Mouse (Mus musculus): ENCODE results near the gene Nfyc. TPM values are rescaled to one million over a fixed set of nuclear protein-coding genes. Genes with fewer than 3 reads are reported as not detected.

Nfyc gene
- polyA plus RNA-seq, 1 experiment from 2014 or later = 106 TPM

DNA sequence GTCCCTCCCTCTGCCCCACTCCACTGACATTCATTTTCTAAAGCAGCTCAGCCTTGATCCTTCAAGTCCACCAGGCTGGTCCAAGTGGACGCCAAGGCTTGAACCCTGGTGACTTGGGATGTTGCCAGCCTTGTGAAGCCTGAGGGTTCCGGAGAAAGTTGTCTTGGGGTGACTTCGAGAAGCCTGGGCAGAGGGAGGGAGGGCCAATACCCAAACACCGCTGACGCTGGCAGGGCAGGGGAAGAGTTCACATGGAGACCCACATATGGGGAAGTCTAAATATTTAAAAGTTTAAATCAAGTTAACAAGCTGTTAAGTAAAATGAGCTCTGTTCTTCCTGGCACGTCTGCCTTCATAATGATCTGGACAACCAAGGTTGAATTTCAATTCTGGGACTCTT lies 98.6 kb downstream of the Nfyc start:
- H3K36me3 ChIP-seq (ENCODE audit: control insufficient read depth, insufficient read depth, low read length) = no peaks in the 10 kb centered on the region
- no peak overlapping the region for H3K4me2 ChIP-seq (ENCODE audit: low read depth, low read length)
- no peak overlapping the region for H3K27ac ChIP-seq (ENCODE audit: low read depth, low read length)
- 86% methylated on average over 6 of the region's 6 CpGs for WGBS
- no peaks in the 10 kb centered on the region for H3K27me3 ChIP-seq (ENCODE audit: control insufficient read depth, insufficient read depth, low read length)
- H3K4me1 ChIP-seq (ENCODE audit: control insufficient read depth, insufficient read depth, low read length) = peaks cover 11% of the 10 kb centered on the region; the same call in 1 of the 2 replicates
- no peak overlapping the region for H3K9ac ChIP-seq (replicated peaks; ENCODE audit: low read depth, low read length)
- no peak for ATAC-seq (ENCODE audit: low read depth)
- no peak overlapping the region for H3K4me3 ChIP-seq (ENCODE audit: low read depth, low read length)
- no peaks in the 10 kb centered on the region for H3K9me3 ChIP-seq (ENCODE audit: control insufficient read depth, low read length)

DNA sequence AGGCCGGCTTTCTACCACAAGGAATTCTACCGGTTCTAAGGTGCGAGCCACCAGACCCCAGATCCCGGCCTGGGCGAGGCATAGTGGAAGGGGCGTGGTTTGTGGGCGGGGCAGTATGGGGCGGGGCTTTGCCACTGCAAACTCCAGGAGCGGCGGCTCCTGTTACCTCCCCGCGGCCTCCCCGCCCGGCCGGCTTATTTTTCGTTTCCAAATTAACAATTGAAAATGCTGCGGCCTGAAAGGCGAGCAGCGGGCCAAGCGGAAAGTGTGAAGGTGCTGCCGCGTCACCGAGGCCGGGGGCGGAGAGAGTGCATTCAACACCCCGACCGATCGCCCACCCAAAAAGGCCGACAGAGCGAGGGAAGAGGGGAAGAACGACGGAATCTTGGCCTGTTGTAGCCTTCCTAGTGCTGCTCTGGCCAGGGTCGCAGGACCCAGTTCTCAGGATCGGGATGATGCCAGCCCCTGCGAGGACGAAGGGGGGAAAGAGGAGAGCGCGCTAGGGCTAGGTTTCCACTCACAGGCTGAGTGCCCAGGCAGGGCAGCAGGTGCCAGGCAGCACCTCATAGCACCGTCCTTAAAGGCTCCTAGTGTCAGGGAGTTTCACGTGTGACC lies 100.2 kb downstream of the Nfyc start:
- H3K4me3 ChIP-seq (ENCODE audit: low read depth, low read length) = peak overlapping the region; percentile 46
- peak overlapping the region; percentile 50 for H3K9ac ChIP-seq (replicated peaks; ENCODE audit: low read depth, low read length)
- no peaks in the 10 kb centered on the region for H3K36me3 ChIP-seq (ENCODE audit: control insufficient read depth, insufficient read depth, low read length)
- under 1% methylated on average over 39 of the region's 40 CpGs for WGBS
- peak; percentile 85 for ATAC-seq (ENCODE audit: low read depth)
- H3K4me1 ChIP-seq (ENCODE audit: control insufficient read depth, insufficient read depth, low read length) = peaks cover 11% of the 10 kb centered on the region; the same call in 1 of the 2 replicates
- H3K27me3 ChIP-seq (ENCODE audit: control insufficient read depth, insufficient read depth, low read length) = no peaks in the 10 kb centered on the region
- H3K27ac ChIP-seq (ENCODE audit: low read depth, low read length) = no peak overlapping the region
- peak overlapping the region; percentile 89 for H3K4me2 ChIP-seq (ENCODE audit: low read depth, low read length)
- no peaks in the 10 kb centered on the region for H3K9me3 ChIP-seq (ENCODE audit: control insufficient read depth, low read length)

DNA sequence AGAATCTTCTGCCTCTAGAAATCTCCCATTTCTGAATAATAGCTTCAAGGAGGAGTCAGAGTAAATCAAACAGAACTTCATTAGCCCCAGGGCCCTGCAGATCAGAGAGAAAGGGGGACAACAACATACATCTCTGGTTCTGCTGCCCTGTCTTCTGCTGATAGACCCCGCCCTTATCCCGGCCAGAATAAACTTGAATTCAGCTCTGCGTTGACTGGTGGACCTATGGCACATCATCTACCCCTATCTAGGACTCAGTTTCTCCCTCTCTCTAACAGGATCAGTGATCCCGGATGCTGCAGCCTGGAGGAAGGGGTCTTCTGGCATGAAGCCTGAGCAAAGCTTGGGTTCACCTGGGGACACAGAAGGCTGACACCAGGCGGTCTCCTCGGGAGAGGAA lies 100.8 kb downstream of the Nfyc start:
- 27% methylated on average over 6 of the region's 6 CpGs for WGBS

DNA sequence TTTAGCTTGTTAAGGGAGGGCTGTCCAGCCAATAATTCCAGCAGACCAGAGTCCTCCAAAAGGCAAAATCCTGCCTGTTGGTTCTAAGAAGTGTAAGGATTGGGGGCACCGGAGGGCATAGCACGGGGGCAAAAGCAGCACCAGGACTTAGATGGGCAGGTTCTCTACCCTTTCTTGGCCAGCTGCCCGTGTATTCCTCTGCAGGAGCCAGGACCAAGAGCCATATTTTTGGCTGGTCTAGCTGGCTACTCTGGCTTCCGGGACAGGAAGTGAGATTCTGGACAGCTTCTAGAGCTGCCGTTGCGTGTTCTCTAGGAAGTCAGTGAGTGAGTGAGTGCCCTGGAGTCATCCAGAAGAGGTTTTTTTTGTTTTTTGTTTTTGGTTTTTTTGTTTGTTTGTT lies 101.2 kb downstream of the Nfyc start:
- 82% methylated on average over 6 of the region's 6 CpGs for WGBS
- Histone ChIP-seq H3K36me3 (ENCODE audit: control insufficient read depth, insufficient read depth, low read length) (no peaks in the 10 kb centered on the region), H3K4me3 (ENCODE audit: low read depth, low read length) (no peak overlapping the region), H3K4me2 (ENCODE audit: low read depth, low read length) (no peak overlapping the region), H3K4me1 (ENCODE audit: control insufficient read depth, insufficient read depth, low read length) (peaks cover 11% of the 10 kb centered on the region; the same call in 1 of the 2 replicates), H3K27ac (ENCODE audit: low read depth, low read length) (no peak overlapping the region), H3K9ac (replicated peaks; ENCODE audit: low read depth, low read length) (no peak overlapping the region), H3K27me3 (ENCODE audit: control insufficient read depth, insufficient read depth, low read length) (no peaks in the 10 kb centered on the region), H3K9me3 (ENCODE audit: control insufficient read depth, low read length) (no peaks in the 10 kb centered on the region)
- no peak for ATAC-seq (ENCODE audit: low read depth)

More for the DNA sequence above, 100.8 kb downstream of the Nfyc start:
- 0 out of 2 replicates have a peak, but pooled peaks have one; percentile 5 for ATAC-seq (ENCODE audit: low read depth)
- Histone ChIP-seq H3K27ac (ENCODE audit: low read depth, low read length) (no peak overlapping the region), H3K9ac (replicated peaks; ENCODE audit: low read depth, low read length) (peak overlapping the region; percentile 50; the same call in 1 of the 2 replicates), H3K4me3 (ENCODE audit: low read depth, low read length) (peak overlapping the region; percentile 46), H3K36me3 (ENCODE audit: control insufficient read depth, insufficient read depth, low read length) (no peaks in the 10 kb centered on the region), H3K9me3 (ENCODE audit: control insufficient read depth, low read length) (no peaks in the 10 kb centered on the region), H3K4me2 (ENCODE audit: low read depth, low read length) (peak overlapping the region; percentile 89), H3K27me3 (ENCODE audit: control insufficient read depth, insufficient read depth, low read length) (no peaks in the 10 kb centered on the region), H3K4me1 (ENCODE audit: control insufficient read depth, insufficient read depth, low read length) (peaks cover 11% of the 10 kb centered on the region; the same call in 1 of the 2 replicates)

DNA sequence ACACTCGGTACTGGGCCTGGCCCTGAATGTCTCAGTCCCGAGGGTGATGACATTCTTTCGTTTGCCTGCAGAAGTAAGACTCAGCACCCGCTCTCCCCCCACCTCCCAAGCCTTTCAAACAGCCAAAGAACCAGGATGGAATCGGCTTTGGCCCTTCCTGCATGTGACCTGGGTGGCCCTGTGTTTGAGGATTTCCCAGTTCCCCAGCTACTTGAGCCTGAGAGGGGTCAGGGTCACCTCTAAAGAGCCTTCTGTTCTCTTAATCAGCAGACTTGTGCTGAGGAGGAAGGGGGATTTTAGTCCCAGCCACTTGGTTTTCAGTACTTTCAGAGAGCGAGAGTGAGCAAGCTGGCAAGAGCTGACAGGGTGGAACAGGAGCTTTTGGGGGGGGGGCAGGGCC lies 101.9 kb downstream of the Nfyc start:
- no peak for ATAC-seq (ENCODE audit: low read depth)
- Histone ChIP-seq H3K27me3 (ENCODE audit: control insufficient read depth, insufficient read depth, low read length) (no peaks in the 10 kb centered on the region), H3K4me2 (ENCODE audit: low read depth, low read length) (no peak overlapping the region), H3K36me3 (ENCODE audit: control insufficient read depth, insufficient read depth, low read length) (no peaks in the 10 kb centered on the region), H3K27ac (ENCODE audit: low read depth, low read length) (no peak overlapping the region), H3K9ac (replicated peaks; ENCODE audit: low read depth, low read length) (no peak overlapping the region), H3K4me1 (ENCODE audit: control insufficient read depth, insufficient read depth, low read length) (peaks cover 11% of the 10 kb centered on the region; the same call in 1 of the 2 replicates), H3K9me3 (ENCODE audit: control insufficient read depth, low read length) (no peaks in the 10 kb centered on the region), H3K4me3 (ENCODE audit: low read depth, low read length) (no peak overlapping the region)
- WGBS = 58% methylated on average over 6 of the region's 6 CpGs

DNA sequence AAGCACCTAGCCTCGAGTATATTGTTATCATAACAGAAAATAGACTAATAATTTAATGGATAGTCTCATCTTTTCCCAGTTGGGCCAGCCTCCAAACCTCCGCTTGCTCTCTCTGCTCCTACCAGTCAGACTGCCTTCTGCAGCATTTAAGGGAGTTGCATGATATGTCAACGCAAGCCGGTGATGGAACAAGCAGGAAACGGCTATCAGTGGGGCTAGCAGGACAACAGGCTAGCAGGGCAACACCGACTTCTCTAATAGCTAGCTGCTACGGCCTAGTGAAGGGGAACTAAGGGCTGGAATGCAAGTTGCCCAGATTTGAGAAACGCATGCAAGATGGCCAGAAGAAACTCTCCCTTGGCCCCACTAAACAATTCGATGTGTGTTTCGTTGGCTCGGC lies 103.5 kb downstream of the Nfyc start:
- Histone ChIP-seq H3K4me3 (ENCODE audit: low read depth, low read length) (no peak overlapping the region), H3K27me3 (ENCODE audit: control insufficient read depth, insufficient read depth, low read length) (no peaks in the 10 kb centered on the region), H3K27ac (ENCODE audit: low read depth, low read length) (no peak overlapping the region), H3K36me3 (ENCODE audit: control insufficient read depth, insufficient read depth, low read length) (no peaks in the 10 kb centered on the region), H3K4me1 (ENCODE audit: control insufficient read depth, insufficient read depth, low read length) (peaks cover 11% of the 10 kb centered on the region; the same call in 1 of the 2 replicates), H3K4me2 (ENCODE audit: low read depth, low read length) (no peak overlapping the region), H3K9ac (replicated peaks; ENCODE audit: low read depth, low read length) (no peak overlapping the region), H3K9me3 (ENCODE audit: control insufficient read depth, low read length) (no peaks in the 10 kb centered on the region)
- ATAC-seq (ENCODE audit: low read depth) = no peak
- 83% methylated on average over 11 of the region's 11 CpGs for WGBS

DNA sequence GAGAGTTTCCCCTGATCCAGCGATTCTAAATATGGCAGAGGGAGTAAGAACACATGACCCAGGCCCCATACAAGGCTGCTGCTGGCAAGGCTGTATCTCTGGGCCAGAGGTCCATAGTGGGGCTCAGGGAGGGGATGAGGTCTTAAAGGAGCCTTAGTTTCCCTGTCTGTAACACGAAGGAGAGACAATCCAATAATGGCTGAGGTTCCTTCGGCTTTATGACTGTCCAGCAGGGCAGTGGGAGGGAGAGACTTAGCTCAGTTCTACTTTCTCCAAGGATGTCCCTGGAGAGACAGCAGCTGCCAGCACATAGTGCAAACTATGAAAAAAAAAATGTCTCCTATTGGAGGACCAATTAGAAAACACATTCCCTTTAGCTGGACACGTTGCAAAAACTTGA lies 105.2 kb downstream of the Nfyc start:
- no peaks in the 10 kb centered on the region for H3K9me3 ChIP-seq (ENCODE audit: control insufficient read depth, low read length)
- 58% methylated on average over 4 of the region's 4 CpGs for WGBS
- H3K36me3 ChIP-seq (ENCODE audit: control insufficient read depth, insufficient read depth, low read length) = no peaks in the 10 kb centered on the region
- H3K4me2 ChIP-seq (ENCODE audit: low read depth, low read length) = no peak overlapping the region
- H3K4me3 ChIP-seq (ENCODE audit: low read depth, low read length) = no peak overlapping the region
- peaks cover 5% of the 10 kb centered on the region; the same call in 1 of the 2 replicates for H3K4me1 ChIP-seq (ENCODE audit: control insufficient read depth, insufficient read depth, low read length)
- no peak overlapping the region for H3K9ac ChIP-seq (replicated peaks; ENCODE audit: low read depth, low read length)
- H3K27ac ChIP-seq (ENCODE audit: low read depth, low read length) = no peak overlapping the region
- ATAC-seq (ENCODE audit: low read depth) = no peak
- H3K27me3 ChIP-seq (ENCODE audit: control insufficient read depth, insufficient read depth, low read length) = no peaks in the 10 kb centered on the region

DNA sequence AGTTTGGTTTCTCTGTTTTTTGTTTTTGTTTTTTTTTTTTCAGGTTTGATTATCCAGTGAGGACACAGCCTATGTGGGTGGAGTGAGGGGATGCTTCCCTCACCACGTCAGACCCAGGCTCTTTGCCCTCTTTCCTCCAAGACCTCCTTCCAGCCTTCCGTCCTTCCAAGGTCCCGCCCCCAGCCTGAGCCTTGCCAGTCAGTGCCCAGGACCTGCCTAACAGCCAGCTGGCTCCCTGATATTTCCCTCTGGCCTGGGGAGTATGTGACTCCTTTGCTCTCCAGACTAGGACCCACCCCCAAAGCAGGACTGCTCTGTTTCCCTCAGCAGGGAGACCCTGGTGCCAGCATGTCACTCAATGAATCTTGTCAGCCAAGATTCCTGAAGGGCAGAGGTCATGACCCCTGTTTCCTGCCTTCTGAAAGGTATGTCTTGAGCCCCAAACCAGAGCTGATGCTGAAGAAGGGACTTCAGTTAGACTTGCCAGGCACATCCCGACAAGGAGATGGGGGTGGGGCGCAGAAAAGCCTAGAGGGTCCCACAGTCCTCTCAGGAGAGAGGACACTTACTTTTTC lies 105.8 kb downstream of the Nfyc start:
- Histone ChIP-seq H3K4me1 (ENCODE audit: control insufficient read depth, insufficient read depth, low read length) (no peaks in the 10 kb centered on the region), H3K27me3 (ENCODE audit: control insufficient read depth, insufficient read depth, low read length) (no peaks in the 10 kb centered on the region), H3K9me3 (ENCODE audit: control insufficient read depth, low read length) (no peaks in the 10 kb centered on the region), H3K4me3 (ENCODE audit: low read depth, low read length) (no peak overlapping the region), H3K27ac (ENCODE audit: low read depth, low read length) (no peak overlapping the region), H3K9ac (replicated peaks; ENCODE audit: low read depth, low read length) (no peak overlapping the region), H3K4me2 (ENCODE audit: low read depth, low read length) (no peak overlapping the region), H3K36me3 (ENCODE audit: control insufficient read depth, insufficient read depth, low read length) (no peaks in the 10 kb centered on the region)
- 52% methylated on average over 5 of the region's 5 CpGs for WGBS
- no peak for ATAC-seq (ENCODE audit: low read depth)

DNA sequence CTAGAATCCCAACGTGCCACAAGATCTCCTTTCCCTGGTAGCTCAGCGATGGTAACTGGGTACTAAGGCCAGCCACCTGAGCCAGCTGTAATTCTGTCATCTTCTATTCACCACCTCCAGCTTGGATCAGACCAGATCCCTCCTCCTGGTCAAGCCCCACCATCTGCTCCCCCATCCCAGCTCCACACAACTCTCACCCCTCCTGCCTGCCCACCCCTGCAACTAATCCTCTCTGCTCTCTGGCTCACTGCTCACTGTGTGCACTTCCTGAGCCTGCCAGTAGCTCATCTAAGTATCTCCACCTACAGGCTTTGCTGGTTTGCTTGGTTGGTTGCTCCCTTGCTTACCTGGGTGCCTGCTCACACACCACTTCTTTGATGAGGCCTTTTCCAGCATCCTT lies 109.8 kb downstream of the Nfyc start:
- Histone ChIP-seq H3K4me1 (ENCODE audit: control insufficient read depth, insufficient read depth, low read length) (peaks cover 1% of the 10 kb centered on the region), H3K4me3 (ENCODE audit: low read depth, low read length) (no peak overlapping the region), H3K4me2 (ENCODE audit: low read depth, low read length) (no peak overlapping the region), H3K27ac (ENCODE audit: low read depth, low read length) (no peak overlapping the region), H3K36me3 (ENCODE audit: control insufficient read depth, insufficient read depth, low read length) (no peaks in the 10 kb centered on the region), H3K9me3 (ENCODE audit: control insufficient read depth, low read length) (no peaks in the 10 kb centered on the region), H3K9ac (replicated peaks; ENCODE audit: low read depth, low read length) (no peak overlapping the region), H3K27me3 (ENCODE audit: control insufficient read depth, insufficient read depth, low read length) (peaks cover 3% of the 10 kb centered on the region; the same call in 1 of the 2 replicates)
- 42% methylated on average over 2 of the region's 2 CpGs for WGBS
- ATAC-seq (ENCODE audit: low read depth) = no peak
